ENCODE assay signal across 11 mouse cellular contexts in genomic region chr1:41651804-41652203, GRCm38 (mm10).
DNase-seq lines count a peak whose midpoint lies in the region; ATAC-seq and TF ChIP-seq lines count a peak whose summit lies in the region.
"Had no signal": no experiment of that assay in that cellular context is flagged by ENCODE, and none has a peak within 500 bp of the region (broad histone marks: within the 10 kb centered on the region; RNA-seq: fewer than 3 reads in every experiment).

No protein-coding gene starts in this region.

- DNase-seq in heart, adult 18-20 months: peak; percentile 1 to 5
- no peak for DNase-seq in heart, postnatal 25 days (ENCODE audit: low spot score)
- DNase-seq in Patski (ENCODE audit: low read depth, low spot score): peak; percentile 0
- DNase-seq in forebrain, embryonic 14.5 days (ENCODE audit: low spot score): peak; percentile 88
- peak; percentile 16 for DNase-seq in midbrain, embryonic 10.5 days (ENCODE audit: low spot score)
- no peak for DNase-seq in thymus, postnatal 36 days
- DNase-seq in urinary bladder, postnatal 14 days (ENCODE audit: low spot score): no peak
- DNase-seq in spleen, adult 12 weeks (ENCODE audit: low spot score): no peak
- DNase-seq: right cerebral cortex, postnatal 25 days had no signal

- peaks cover 22% of the 10 kb centered on the region for H3K4me1 ChIP-seq in forebrain, embryonic 14.5 days (ENCODE audit: control insufficient read depth, insufficient read depth, low read length)
- peaks cover 19% of the 10 kb centered on the region for H3K4me1 ChIP-seq in midbrain, embryonic 10.5 days
- H3K4me1 ChIP-seq: megakaryocyte, embryonic 14.5 days had no signal

- peak overlapping the region; percentile 31; the same call in 1 of the 2 replicates for H3K27ac ChIP-seq in forebrain, embryonic 14.5 days (ENCODE audit: low read depth, low read length)
- 0 out of 2 replicates have a peak overlapping the region, but pooled peaks have one; percentile 10 for H3K27ac ChIP-seq in midbrain, embryonic 10.5 days (replicated peaks)
- H3K27ac ChIP-seq: kidney, embryonic 15.5 days had no signal

- no peaks in the 10 kb centered on the region for H3K36me3 ChIP-seq in forebrain, embryonic 14.5 days (ENCODE audit: control insufficient read depth, insufficient read depth, low read length)
- no peaks in the 10 kb centered on the region for H3K36me3 ChIP-seq in midbrain, embryonic 10.5 days
- H3K36me3 ChIP-seq: kidney, embryonic 15.5 days had no signal

- H3K9me3 ChIP-seq in forebrain, embryonic 14.5 days (replicated peaks; ENCODE audit: control insufficient read depth, low read length): no peaks in the 10 kb centered on the region
- H3K9me3 ChIP-seq in midbrain, embryonic 10.5 days (replicated peaks): no peaks in the 10 kb centered on the region
- H3K9me3 ChIP-seq: kidney, embryonic 15.5 days had no signal

- intact Hi-C loops in heart, postnatal 25 days (cut with DNase I): loop anchor here (5.0 kb wide), 1 partner anchor 90 kb away; no protein-coding TSS in a partner anchor

- ATAC-seq in Patski: peak; percentile 21
- ATAC-seq in forebrain, embryonic 14.5 days: peak; percentile 81

- CTCF ChIA-PET in Patski (lab: Charles Lee): no interaction called here

- in situ Hi-C loops in Patski (cut with MboI; ENCODE audit: low pct_unique_long_range_greater_than_20kb): no loop called here

- POLR2A ChIA-PET in Patski (lab: Charles Lee): no interaction called here

- peaks cover 3% of the 10 kb centered on the region for H3K27me3 ChIP-seq in Patski
- no peaks in the 10 kb centered on the region for H3K27me3 ChIP-seq in forebrain, embryonic 14.5 days (replicated peaks; ENCODE audit: control insufficient read depth, insufficient read depth, low read length)
- H3K27me3 ChIP-seq in midbrain, embryonic 10.5 days (ENCODE audit: low read depth, poor library complexity, severe bottlenecking): no peaks in the 10 kb centered on the region
- H3K27me3 ChIP-seq: megakaryocyte, embryonic 14.5 days had no signal

- WGBS in forebrain, embryonic 14.5 days: 5% methylated on average over 9 of the region's 9 CpGs
- WGBS in midbrain, embryonic 10.5 days: 60% methylated on average over 9 of the region's 9 CpGs

- no peak for TF ChIP-seq CTCF in Patski (IDR thresholded peaks at IDR 0.05)

- no peak overlapping the region; the same call in 1 of the 2 replicates for H3K9ac ChIP-seq in forebrain, embryonic 14.5 days (ENCODE audit: low read length)
- H3K9ac ChIP-seq: kidney, embryonic 15.5 days had no signal

- peak overlapping the region; percentile 42 for H3K4me2 ChIP-seq in forebrain, embryonic 14.5 days (ENCODE audit: low read length)

- H3K4me3 ChIP-seq in forebrain, embryonic 14.5 days (ENCODE audit: low read depth, low read length): no peak overlapping the region
- H3K4me3 ChIP-seq in midbrain, embryonic 10.5 days: no peak overlapping the region
- H3K4me3 ChIP-seq: kidney, embryonic 15.5 days; megakaryocyte, embryonic 14.5 days had no signal

Comparison
In these comparisons a context has a peak if more than half of its experiments do, and no peak if none do; other contexts are left out.
1. DNase-seq: peak in heart, adult 18-20 months (2 of 2), Patski (single experiment), forebrain, embryonic 14.5 days (single experiment) and midbrain, embryonic 10.5 days (single experiment); none in heart, postnatal 25 days (single experiment), thymus, postnatal 36 days (0 of 2), urinary bladder, postnatal 14 days (single experiment) and spleen, adult 12 weeks (single experiment).